Mouse (Mus musculus) heart, postnatal 25 days (tissue): ENCODE data around the gene Gm2174. TPM values are rescaled to one million over a fixed set of nuclear protein-coding genes. Genes with fewer than 3 reads are reported as not detected.

Experiments
- DNase-seq: peaks from one replicate; pipeline ENCODE4 v3.0.0; 2022; ENCODE audit warnings: low spot score
- intact Hi-C: fragments of 180-260 bp; cut with DNase I; formaldehyde crosslinking; loops from one replicate; pipeline ENCODE4 v1.15.1; 2025
- total RNA-seq, 2 experiments: library from RNA; stranded (reverse); gene quantifications; 2 replicates each; pipeline ENCODE4 v1.2.3; 2021

Gm2174 gene
- total RNA-seq, 2 experiments from 2014 or later, result 2.3 TPM; not detected in 1

DNA sequence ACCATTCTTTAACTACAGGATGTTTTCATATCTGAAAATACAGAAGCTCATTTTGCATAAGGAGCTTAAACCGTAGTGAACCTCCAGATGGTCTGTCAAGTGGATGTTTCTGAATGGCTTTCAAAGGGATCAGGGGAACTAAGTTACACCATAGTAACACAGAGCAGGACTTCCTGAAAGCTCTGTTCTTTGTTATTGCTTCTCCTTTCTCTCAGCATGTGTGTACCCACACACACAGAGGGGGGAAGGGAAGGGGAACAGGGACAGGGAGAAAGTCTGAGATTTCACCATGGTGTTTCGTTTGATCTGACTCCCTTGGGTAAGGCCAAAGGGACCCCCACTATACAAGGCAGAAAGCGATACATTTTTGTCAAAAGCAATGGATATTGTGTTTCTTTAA, 34.1 kb downstream of the Gm2174 start:
- intact Hi-C loops, result no loop called here
- DNase-seq, result no peak

DNA sequence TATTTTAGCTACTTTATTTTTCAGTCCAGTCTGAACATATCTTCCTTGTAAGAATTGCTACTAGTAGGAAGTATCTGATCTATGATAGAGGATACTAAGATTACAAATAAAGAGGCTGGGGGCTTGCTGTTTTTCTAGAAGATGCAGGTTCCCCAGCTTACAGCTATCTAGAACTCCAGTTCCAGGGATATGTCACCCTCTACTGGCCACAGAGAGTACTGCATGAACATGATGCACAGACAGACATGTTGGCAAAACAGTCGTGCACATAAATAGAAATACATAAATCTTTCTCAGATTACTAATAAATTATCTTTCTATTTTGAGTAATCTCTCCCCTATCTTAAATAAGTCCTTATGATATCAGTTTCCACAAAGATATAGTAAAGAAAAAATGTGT, 42.0 kb downstream of the Gm2174 start:
- intact Hi-C loops, result loop anchor here (1.0 to 5.0 kb wide), 2 partner anchors 37 to 62 kb away; partner anchors contain the start of gene Ints6l
- no peak for DNase-seq

DNA sequence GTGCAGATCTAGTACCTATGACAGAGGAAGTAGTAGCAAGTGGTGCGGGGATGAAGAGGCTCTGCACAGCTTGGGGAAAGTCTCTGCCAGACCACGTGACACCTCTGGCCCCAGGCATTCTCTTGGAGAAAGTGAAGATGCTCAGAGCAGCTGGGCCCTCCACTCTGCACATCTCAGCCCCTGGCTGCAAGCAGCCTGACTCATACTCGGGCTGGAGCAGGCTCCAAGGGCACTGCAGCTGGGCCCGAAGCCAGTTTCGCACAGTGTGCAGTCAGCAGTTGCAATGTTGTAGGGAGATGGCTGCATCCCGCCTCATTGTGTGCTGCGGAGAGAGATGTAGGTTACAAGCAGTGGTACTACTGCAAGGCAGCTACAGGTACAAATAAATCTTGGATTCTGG, 49.5 kb downstream of the Gm2174 start:
- no peak for DNase-seq
- intact Hi-C loops, result no loop called here

Other genes starting within 250 kb of the Gm2174 start
- not detected for gene Gm773, start 235.1 kb upstream of the Gm2174 start, total RNA-seq
- gene Zfp449, start 101.6 kb upstream of the Gm2174 start, total RNA-seq, result 1 to 10 TPM; 4.9 to 5.4 TPM
- under 1 TPM; 0.16 to 0.34 TPM for gene Smim10l2a, start 73.4 kb upstream of the Gm2174 start, total RNA-seq
- gene Ints6l, start 6.9 kb downstream of the Gm2174 start, total RNA-seq, result 1 to 10 TPM; 6.3 to 6.6 TPM
- not detected for gene Gm10477, start 76.8 kb downstream of the Gm2174 start, total RNA-seq
- gene Gm648, start 101.6 kb downstream of the Gm2174 start, total RNA-seq, result not detected
- 10 to 100 TPM; 29.9 to 33.3 TPM for gene Mmgt1, start 150.1 kb downstream of the Gm2174 start, total RNA-seq
- 10 to 100 TPM; 20.7 to 23.0 TPM for gene Slc9a6, start 161.8 kb downstream of the Gm2174 start, total RNA-seq